Mouse (Mus musculus) brain, embryonic 14.5 days (tissue): Measurements from ENCODE around the gene 1190002N15Rik. TPM values are rescaled to one million over a fixed set of nuclear protein-coding genes. Genes with fewer than 3 reads are reported as not detected.

Source experiments
- DNase-seq: peaks from one replicate; pipeline ENCODE4 v3.0.0-alpha.2; 2011; ENCODE audit warnings: low read depth
- CTCF ChIP-seq: fragments of 200-500 bp; IDR thresholded peaks from 2 replicates; pipeline ENCODE4 v1.5.1; 2012; ENCODE audit warnings: inconsistent platforms, mild to moderate bottlenecking, moderate library complexity, borderline replicate concordance; ENCODE audit not compliant: insufficient read depth, insufficient read length; ENCODE audit errors: extremely low read depth
- POLR2A ChIP-seq: fragments of 200-500 bp; IDR thresholded peaks from 2 replicates; pipeline ENCODE4 v1.6.1; 2012; ENCODE audit warnings: mild to moderate bottlenecking, inconsistent platforms, borderline replicate concordance; ENCODE audit not compliant: poor library complexity, insufficient read depth, insufficient read length, severe bottlenecking; ENCODE audit errors: extremely low read depth
- polyA plus RNA-seq: library from polyadenylated mRNA; depleted of rRNA; stranded (reverse); fragments of >200 nt; gene quantifications from 2 replicates; pipeline ENCODE4 v1.2.3, GENCODE M21; 2012

Gene 1190002N15Rik
- polyA plus RNA-seq, 1 experiment, result 31.0 TPM

GRCm38 (mm10) chr9:94543881-94544280, 6.0 kb upstream of the 1190002N15Rik start:
- TF ChIP-seq CTCF (no peak), POLR2A (no peak)
- DNase-seq, result no peak

- TF ChIP-seq CTCF (no peak), POLR2A (no peak)
- peak; percentile 36 for DNase-seq
These were observed 2.6 kb upstream of the 1190002N15Rik start for GRCm38 (mm10) chr9:94540343-94541095.

GRCm38 (mm10) chr9:94539346-94539865, 1.5 kb upstream of the 1190002N15Rik start:
- no peak for TF ChIP-seq CTCF
- TF ChIP-seq POLR2A, result no peak
- DNase-seq, result peak; percentile 34

GRCm38 (mm10) chr9:94538823-94539143, 902 bp upstream of the 1190002N15Rik start:
- no peak for TF ChIP-seq POLR2A
- TF ChIP-seq CTCF, result no peak
- DNase-seq, result no peak

GRCm38 (mm10) chr9:94537051-94537917, 597 bp downstream of the 1190002N15Rik start:
- peak; percentile 90 for DNase-seq

GRCm38 (mm10) chr9:94536261-94536905, 1.5 kb downstream of the 1190002N15Rik start:
- DNase-seq, result peak; percentile 35
- TF ChIP-seq CTCF (no peak), POLR2A (no peak)

More at GRCm38 (mm10) chr9:94537051-94537917, 597 bp downstream of the 1190002N15Rik start:
- TF ChIP-seq CTCF, result peak; percentile 38; the same call in 1 of the 2 replicates
- TF ChIP-seq POLR2A, result 0 out of 2 replicates have a peak, but pooled peaks have one; percentile 16

- TF ChIP-seq CTCF (no peak), POLR2A (no peak)
- DNase-seq, result peak; percentile 66
These were observed 3.1 kb downstream of the 1190002N15Rik start for GRCm38 (mm10) chr9:94534795-94535194.

- TF ChIP-seq POLR2A (no peak), CTCF (no peak)
- DNase-seq, result no peak
These were observed 3.7 kb downstream of the 1190002N15Rik start for GRCm38 (mm10) chr9:94534226-94534625.

- peak; percentile 47 for DNase-seq
- TF ChIP-seq CTCF (no peak), POLR2A (no peak)
These were observed 4.2 kb downstream of the 1190002N15Rik start for GRCm38 (mm10) chr9:94533641-94534040.

- TF ChIP-seq CTCF, result no peak
- no peak for TF ChIP-seq POLR2A
- DNase-seq, result no peak
These were observed 7.9 kb downstream of the 1190002N15Rik start for GRCm38 (mm10) chr9:94529987-94530386.

GRCm38 (mm10) chr9:94529146-94529746, 8.6 kb downstream of the 1190002N15Rik start:
- DNase-seq, result peak; percentile 57
- no peak for TF ChIP-seq POLR2A
- no peak for TF ChIP-seq CTCF

- DNase-seq, result peak; percentile 95
These were observed 11.4 kb downstream of the 1190002N15Rik start for GRCm38 (mm10) chr9:94526473-94526872.

More at GRCm38 (mm10) chr9:94526473-94526872, 11.4 kb downstream of the 1190002N15Rik start:
- no peak for TF ChIP-seq POLR2A
- no peak for TF ChIP-seq CTCF
